9 mouse cellular contexts compared by ENCODE assay signal in the genomic region with DNA sequence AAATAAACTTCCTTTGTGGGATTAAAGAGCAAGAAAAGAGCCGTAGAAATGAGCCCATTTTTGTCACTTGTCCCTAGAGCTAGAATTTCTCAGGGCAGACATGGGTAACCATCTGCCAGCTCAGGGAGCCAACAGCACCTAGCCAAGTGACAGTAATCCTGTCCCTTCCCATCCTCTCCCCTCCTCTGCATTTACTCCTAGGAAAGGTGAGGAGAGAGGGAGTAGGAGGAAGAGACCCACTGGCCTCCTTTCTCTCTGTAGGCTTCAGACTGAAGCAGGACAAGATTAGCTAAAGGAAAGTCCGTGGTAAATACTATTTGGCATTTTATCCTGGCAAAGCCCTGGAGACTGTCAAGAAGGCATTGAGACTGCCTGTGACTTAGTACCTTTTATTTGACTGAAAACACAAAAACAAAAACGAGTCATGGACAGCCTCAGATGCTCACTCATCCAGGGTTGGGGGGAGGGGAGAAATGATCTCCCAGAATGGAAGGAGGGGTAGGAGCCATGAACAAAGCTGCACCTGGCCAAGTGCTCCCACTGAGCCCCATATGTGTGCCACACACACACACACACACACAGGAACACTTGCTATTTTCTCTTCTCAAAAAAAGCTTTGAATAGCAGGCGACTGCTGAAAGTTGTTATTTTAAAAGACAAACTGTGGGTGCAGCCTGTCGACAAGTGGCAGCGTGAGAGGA.
A peak's percentile ranks its signal among the peaks of the same experiment; 100 is the strongest.
DNase-seq lines count a peak whose midpoint lies in the region; ATAC-seq lines count a peak whose summit lies in the region.
"Had no signal": no experiment of that assay in that cellular context is flagged by ENCODE, and none has a peak within 500 bp of the region (broad histone marks: within the 10 kb centered on the region; RNA-seq: fewer than 3 reads in every experiment).

No protein-coding gene starts in this region.

- H3K9ac ChIP-seq in neural tube, embryonic 11.5 days (ENCODE audit: low read length): no peak overlapping the region

- peak; percentile 65 for ATAC-seq in neural tube, embryonic 11.5 days (ENCODE audit: insufficient read depth, low FRiP score, low TSS enrichment)
- no peak for ATAC-seq in monocyte, adult 5-6 weeks (replicated peaks; ENCODE audit: insufficient number of reproducible peaks, low FRiP score, low TSS enrichment, poor library complexity, severe bottlenecking)
- ATAC-seq: CD4-positive, CD25-positive, alpha-beta regulatory T cell, adult 4 months had no signal

- no peaks in the 10 kb centered on the region for H3K9me3 ChIP-seq in neural tube, embryonic 11.5 days (ENCODE audit: control insufficient read depth, low read length)

- no peaks in the 10 kb centered on the region for H3K36me3 ChIP-seq in neural tube, embryonic 11.5 days (ENCODE audit: control insufficient read depth, insufficient read depth, low read length)

- no peak overlapping the region for H3K4me2 ChIP-seq in neural tube, embryonic 11.5 days (ENCODE audit: low read depth)

- no peak for DNase-seq in neural tube, embryonic 11.5 days (ENCODE audit: low spot score)
- no peak for DNase-seq in neural tube, embryonic 10.5 days (ENCODE audit: extremely low spot score, low spot score)
- DNase-seq in frontal cortex, adult 2 months (ENCODE audit: extremely low spot score in 1 of 2, low spot score in 1 of 2): peak; percentile 21 to 37
- DNase-seq in mesoderm, embryonic 11.5 days (ENCODE audit: low read depth, low spot score): peak; percentile 18
- DNase-seq in right cerebral cortex, postnatal 4 days: peak; percentile 16
- DNase-seq in lung, postnatal 4 days: no peak
- no peak for DNase-seq in adrenal gland, postnatal 25 days

- 39% methylated on average over 6 of the region's 6 CpGs for WGBS in neural tube, embryonic 11.5 days

- H3K4me1 ChIP-seq in neural tube, embryonic 11.5 days (ENCODE audit: control insufficient read depth, insufficient read depth, low read length): no peaks in the 10 kb centered on the region; the same call in 1 of the 2 replicates

- H3K27me3 ChIP-seq in neural tube, embryonic 11.5 days (ENCODE audit: control insufficient read depth, insufficient read depth, low read length): no peaks in the 10 kb centered on the region

- H3K27ac ChIP-seq in neural tube, embryonic 11.5 days (ENCODE audit: low read depth, low read length): no peak overlapping the region

- no peak overlapping the region for H3K4me3 ChIP-seq in neural tube, embryonic 11.5 days (ENCODE audit: low read depth, low read length)

Comparison
In these comparisons a context has a peak if more than half of its experiments do, and no peak if none do; other contexts are left out.
1. DNase-seq: peak in frontal cortex, adult 2 months (2 of 2), mesoderm, embryonic 11.5 days (single experiment) and right cerebral cortex, postnatal 4 days (single experiment); none in neural tube, embryonic 11.5 days (single experiment), neural tube, embryonic 10.5 days (single experiment), lung, postnatal 4 days (0 of 2) and adrenal gland, postnatal 25 days (single experiment).